Mouse (Mus musculus): ENCODE data around the gene Syndig1l.

GRCm38 (mm10) chr12:84653912-84654311 is 44.7 kb downstream of the Syndig1l start:
- peak; percentile 97 for TF ChIP-seq CTCF (IDR thresholded peaks at IDR 0.05; ENCODE audit: low read depth)
- TF ChIP-seq EP300 (IDR thresholded peaks at IDR 0.05; ENCODE audit: low read depth) = no peak
